Mouse (Mus musculus) CD4-positive, CD25-positive, alpha-beta regulatory T cell, adult 2 months (primary cell): ENCODE data around the gene Golga2.

Experiments used
- DNase-seq: peaks from one replicate; pipeline ENCODE4 v3.0.0-alpha.2; 2012; ENCODE audit warnings: low read depth, low spot score

Golga2 gene

GRCm38 (mm10) chr2:32342539-32343350, 55.6 kb downstream of the Golga2 start:
- DNase-seq: no peak

DNA sequence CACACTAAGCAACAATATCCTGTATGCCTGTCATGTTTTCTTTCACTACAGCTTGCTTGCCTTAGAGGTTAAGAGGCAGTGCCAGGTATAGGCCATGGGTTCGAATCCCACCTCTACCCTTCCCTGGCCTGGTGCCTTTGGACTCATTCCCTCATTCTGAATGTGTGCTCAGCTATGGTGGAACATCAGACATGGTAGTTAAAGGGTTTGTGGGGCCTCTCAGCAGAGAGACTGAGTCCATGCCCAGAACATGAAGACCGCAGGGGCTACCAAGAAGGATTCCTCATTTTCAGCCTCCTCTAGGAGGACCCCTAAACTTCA, 56.1 kb downstream of the Golga2 start:
- no peak for DNase-seq

DNA sequence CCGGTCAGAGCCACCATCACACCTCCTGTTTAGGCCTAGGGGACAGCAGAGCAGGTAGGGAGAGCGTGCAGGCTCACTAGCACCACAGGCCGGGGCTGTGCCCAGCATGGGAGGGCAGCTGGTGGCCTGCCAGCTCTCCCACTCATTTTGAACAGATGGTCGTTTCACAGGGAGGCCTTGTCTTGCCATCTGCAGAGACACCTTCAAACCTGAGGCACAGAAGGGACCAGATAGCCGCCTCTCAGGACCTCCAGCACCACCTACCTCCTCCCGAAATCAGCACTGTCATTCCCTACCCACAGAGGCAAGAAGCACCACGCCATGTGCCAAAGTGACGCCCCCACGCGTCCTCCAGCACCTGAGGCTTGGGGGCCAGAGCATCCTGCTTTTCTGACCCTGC, 56.9 kb downstream of the Golga2 start:
- DNase-seq: no peak

DNA sequence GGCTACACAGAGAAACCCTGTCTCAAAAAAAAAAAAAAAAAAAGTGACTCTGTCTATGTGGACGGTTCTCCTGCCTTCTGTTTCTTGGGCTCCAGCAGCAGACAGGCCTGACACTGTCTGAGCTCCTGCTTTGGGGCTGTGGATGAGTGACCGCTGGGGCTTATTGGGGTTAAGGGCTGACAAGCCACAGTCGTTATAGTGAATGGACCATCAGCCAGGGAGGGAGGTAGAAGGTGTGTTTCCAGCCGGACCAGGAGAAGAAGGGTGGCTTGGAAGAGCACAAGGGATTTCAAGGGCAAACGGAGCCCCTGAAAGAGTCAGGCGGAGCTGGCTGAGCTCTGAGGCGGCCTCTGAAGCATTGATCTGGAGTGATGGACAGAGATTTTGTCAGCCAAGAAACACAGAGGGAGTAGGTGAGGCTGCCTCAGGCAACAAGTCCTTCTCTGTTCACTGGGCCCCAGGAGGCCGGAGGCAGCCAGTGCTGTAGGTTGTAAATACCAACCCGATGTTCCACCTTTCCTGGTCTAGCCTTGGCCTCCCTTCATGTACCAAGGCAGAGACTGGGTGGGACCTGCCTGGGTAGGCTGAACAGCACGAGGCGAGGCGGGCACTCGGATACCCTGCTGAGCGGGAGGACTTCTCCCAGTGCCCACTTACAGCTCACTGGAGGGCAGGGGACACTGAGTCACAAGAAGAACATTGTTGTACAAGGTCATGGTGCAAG, 57.6 kb downstream of the Golga2 start:
- no peak for DNase-seq

DNA sequence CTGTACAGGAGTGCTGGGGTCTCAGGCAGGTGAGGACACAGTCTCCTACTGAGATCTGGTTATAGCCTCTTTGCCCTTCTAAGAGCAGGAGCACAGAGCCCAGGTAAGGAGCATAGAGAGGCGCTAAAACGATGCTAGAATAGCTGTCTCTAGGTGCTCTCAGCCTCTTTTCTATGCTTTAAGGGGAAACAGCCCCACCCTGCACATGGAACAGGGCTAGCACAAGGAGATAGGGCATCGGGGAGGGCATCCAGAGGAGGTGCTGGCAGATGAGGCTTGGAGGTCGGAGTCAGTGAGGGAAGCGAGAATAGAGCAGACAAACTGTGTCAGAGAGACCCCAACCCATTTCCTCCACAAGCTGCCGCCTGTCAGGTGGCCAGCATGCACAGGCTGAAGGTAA, 59.8 kb downstream of the Golga2 start:
- DNase-seq: no peak

GRCm38 (mm10) chr2:32348311-32348710, 61.1 kb downstream of the Golga2 start:
- DNase-seq: no peak

DNA sequence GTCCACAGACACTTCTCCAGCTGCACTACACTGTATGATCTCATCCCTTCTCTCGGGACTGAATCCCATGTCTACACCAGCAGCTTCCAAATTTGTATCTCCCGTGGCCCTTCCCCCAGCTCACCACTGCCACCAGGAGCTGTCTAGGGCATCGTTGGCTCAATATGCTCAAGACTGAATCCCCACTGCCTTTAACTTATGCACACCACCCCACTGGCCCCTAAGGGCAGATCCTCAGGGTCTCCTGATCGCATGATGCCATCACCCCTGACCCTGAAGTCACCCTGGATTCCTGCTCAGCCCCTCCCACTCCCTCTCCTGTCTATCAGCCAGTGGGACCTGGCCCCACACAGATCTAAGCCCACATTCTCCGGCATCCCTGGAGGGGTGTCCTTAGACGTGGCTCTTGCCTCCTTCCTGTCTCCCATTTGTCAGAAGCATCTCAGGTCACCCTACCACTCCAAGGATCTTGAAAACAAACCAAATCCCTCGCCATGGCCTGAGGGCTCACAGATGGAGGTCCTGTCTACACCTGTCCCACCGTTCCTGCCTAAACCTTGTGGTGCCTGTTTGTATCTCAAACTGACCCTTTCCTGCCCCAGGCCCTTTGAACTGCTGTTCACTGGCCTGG, 62.6 kb downstream of the Golga2 start:
- no peak for DNase-seq

DNA sequence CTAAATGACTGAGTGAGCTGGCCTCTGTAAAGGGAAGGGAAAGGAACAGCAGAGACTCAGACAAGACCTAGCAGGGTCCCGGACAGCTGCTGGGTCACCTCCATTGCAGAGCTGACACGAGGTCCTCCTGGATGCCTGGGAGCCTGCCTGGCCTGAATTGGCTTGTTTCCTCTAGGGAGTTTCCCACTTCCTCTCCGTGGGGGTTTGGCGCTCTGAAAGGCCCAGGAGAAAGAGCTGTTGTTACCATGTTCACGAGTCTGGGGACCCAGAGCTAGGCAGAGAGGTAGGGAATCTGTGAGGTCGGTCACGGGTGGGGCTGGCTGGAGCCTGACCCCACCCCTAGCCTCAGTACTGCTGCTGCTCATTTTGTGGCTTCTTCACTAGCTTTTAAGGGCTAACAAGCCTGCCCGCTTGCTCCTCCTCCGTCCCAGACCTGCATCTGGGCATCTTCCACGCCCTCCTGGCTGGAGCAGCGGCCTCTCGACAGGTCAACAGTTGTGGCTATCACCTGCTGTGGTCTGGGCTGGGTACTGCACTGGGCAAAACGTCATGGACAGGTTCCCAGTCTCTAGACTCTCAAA, 63.4 kb downstream of the Golga2 start:
- DNase-seq: no peak

DNA sequence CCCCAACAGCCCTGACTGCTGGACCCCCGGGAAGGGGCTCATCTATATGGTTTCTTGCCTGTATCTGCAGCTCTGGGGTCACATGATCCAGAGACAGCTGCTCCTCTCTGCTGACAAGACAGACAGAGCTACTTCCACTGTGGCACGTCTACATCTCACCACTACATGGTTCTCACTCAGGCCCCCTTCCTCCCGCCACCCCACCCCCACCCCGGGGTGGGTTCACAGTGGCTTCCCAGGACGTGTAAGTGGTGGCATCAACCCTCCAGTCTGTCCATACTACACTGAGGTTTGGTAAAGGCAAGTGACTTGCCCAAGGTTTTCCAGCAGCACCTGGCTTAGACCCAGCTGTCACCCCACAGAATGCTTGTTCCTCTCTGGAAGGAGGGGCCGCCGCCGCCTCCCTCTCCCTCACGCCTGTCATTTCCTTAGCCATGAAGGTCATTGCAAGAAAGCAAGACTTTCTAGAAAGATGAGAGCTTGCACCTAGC, 64.3 kb downstream of the Golga2 start:
- no peak for DNase-seq

GRCm38 (mm10) chr2:32352151-32353006, 65.2 kb downstream of the Golga2 start, which contains the start of gene Ciz1:
Ciz1 (plus strand) TSS chr2:32352327.
- peak; percentile 67 for DNase-seq

DNA sequence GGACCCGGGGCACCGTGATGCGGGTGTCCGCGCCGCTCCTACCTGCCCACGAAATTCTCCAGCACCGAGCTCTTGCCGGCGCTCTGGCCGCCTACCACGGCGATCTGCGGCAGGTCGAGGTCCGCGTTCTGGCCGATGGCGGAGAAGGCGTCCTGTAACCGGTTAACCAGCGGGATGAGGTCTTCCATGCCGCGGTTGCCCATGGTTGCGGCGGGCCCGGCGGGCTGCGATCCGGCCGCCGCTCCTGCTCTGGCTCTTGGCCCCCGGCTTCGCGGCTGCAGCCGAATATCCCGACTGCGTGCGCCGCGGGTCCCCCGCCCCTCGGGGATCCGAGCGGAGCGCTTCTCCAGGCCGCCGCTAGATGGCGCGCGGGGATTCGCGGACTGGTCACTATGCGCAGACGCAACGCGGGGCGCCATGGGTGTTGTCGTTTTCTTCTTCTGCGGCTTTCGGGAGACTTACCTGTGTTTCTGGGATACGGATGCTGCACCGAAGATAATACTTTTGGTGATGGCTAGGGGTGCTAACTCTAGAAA, 65.9 kb downstream of the Golga2 start, which contains the start of gene Dnm1:
Dnm1 (minus strand) TSS at position 332 of the 536 bp plus-strand sequence.
- DNase-seq: peak; percentile 91

- DNase-seq: no peak
Observed at GRCm38 (mm10) chr2:32353836-32354235, 66.7 kb downstream of the Golga2 start.

GRCm38 (mm10) chr2:32354336-32354895, 67.2 kb downstream of the Golga2 start:
- DNase-seq: no peak

DNA sequence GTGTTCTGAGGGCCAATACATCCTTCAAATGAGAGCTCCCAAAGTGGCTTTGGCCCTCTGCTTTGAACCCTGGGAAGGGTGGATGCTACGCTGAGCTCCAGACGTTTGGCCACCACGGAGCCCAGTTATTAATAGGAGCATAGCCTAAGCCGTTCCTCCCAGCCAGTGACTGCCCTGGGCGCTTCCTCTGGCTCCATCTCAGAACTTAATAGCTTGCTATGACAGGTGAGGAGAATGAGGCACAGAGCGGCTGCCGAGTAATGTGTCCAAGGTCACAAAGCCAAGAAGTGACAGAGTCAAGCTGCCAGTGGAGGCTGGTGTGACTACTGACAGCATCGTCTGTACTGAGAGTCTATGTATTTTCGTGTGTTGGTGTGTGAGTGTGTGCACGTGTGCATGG, 69.0 kb downstream of the Golga2 start:
- no peak for DNase-seq
